Mouse (Mus musculus) liver, embryonic 16.5 days (tissue): ENCODE results near the gene Arhgef10l. TPM values are rescaled to one million over a fixed set of nuclear protein-coding genes. Genes with fewer than 3 reads are reported as not detected.

ENCODE experiments used
- ATAC-seq: fragments of 200-750 bp; cut with Nextera tagmentation; 2 replicates; pipeline ENCODE4 v1.8.0; 2017; ENCODE audit warnings: low read depth, mild to moderate bottlenecking, moderate number of reproducible peaks, moderate library complexity
- H3K27ac ChIP-seq: fragments of 300-500 bp; sonication (generic); 2 replicates; pipeline ENCODE4 v1.5.1; 2014; ENCODE audit warnings: mild to moderate bottlenecking, low read length
- H3K27me3 ChIP-seq: fragments of 300-500 bp; sonication (generic); 2 replicates; pipeline ENCODE4 v1.6.1; 2014; ENCODE audit warnings: low read depth, low read length, mixed read lengths; ENCODE audit not compliant: control insufficient read depth, insufficient read depth
- H3K36me3 ChIP-seq: fragments of 300-500 bp; sonication (generic); 2 replicates; pipeline ENCODE4 v1.6.1; 2014; ENCODE audit warnings: mild to moderate bottlenecking; ENCODE audit not compliant: control insufficient read depth, insufficient read depth
- H3K4me1 ChIP-seq: fragments of 300-500 bp; sonication (generic); 2 replicates; pipeline ENCODE4 v1.6.1; 2014; ENCODE audit warnings: low read depth, low read length, mixed read lengths; ENCODE audit not compliant: control insufficient read depth
- H3K4me2 ChIP-seq: fragments of 300-500 bp; sonication (generic); 2 replicates; pipeline ENCODE4 v1.6.1; 2014; ENCODE audit warnings: low read depth, low read length, mixed read lengths
- H3K4me3 ChIP-seq: fragments of 300-500 bp; sonication (generic); 2 replicates; pipeline ENCODE4 v1.5.1; 2014; ENCODE audit warnings: low read depth, mild to moderate bottlenecking, low read length
- H3K9ac ChIP-seq: fragments of 300-500 bp; sonication (generic); 2 replicates; pipeline ENCODE4 v1.6.1; 2014; ENCODE audit warnings: low read depth, low read length
- H3K9me3 ChIP-seq: fragments of 300-500 bp; sonication (generic); replicated peaks from 2 replicates; pipeline ENCODE4 v1.6.1; 2016; ENCODE audit warnings: low read length; ENCODE audit not compliant: control insufficient read depth
- WGBS: fragments of 180-500 bp; shearing (Covaris S2); extraction: QIAGEN DNeasy Blood & Tissue Kit; methylation state at CpG from one replicate; pipeline ENCODE4 v1.1.7; 2014; ENCODE audit not compliant: insufficient replicate concordance; 5-methylcytosine and 5-hydroxymethylcytosine counted together
- polyA plus RNA-seq: library from polyadenylated mRNA; unstranded; fragments of >200 nt; fragmentation: Nextera tagmentation; extraction: Ambion mirVana; gene quantifications from 2 replicates; pipeline ENCODE4 v1.2.1, GENCODE M21; 2015

The Arhgef10l gene
- polyA plus RNA-seq, 1 experiment from 2014 or later, result 6.6 TPM

DNA sequence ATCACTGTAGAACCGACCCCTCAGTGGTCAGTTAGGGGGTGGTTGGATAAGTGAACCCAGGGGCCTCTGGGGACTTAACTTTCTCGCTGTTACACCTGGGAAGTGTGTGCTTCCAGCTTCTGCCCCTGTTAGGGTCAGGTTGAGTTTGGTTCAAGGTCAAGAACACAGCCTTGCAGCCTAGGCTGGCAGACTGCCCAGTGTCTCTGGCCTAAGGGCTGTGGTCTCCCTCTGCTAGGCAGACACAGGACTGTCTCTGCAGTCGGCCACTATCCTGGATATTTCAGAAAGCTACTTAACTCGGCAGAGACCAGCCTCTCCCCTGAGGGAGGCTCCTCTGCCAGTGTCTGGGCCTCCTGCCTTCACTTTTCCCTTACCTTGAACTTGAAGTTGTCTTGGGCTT is 38.4 kb upstream of the Arhgef10l start:
- Histone ChIP-seq H3K4me1 (peaks cover 55% of the 10 kb centered on the region), H3K27ac (peak overlapping the region; percentile 8; the same call in 1 of the 2 replicates)

DNA sequence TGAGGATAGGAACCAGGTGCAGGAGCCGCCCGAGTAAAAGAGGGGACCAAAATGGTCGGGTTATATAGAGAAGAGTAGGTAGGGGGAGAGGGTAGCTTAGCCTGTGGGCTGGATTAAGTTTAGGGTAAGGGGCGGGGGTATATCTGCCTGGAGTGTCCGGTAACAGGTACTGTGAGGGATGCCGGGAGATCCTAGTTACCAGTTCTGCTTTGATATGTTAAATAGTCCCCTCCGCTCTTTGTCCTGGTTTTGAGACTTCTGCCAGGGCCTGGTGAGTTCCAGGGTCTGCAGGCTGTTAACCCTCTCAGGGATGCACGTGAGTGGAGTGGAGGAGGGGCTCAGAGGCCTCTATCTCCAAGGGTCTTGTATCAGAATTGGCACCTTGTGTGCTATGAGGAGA is 37.8 kb upstream of the Arhgef10l start:
- Histone ChIP-seq H3K4me1 (peaks cover 55% of the 10 kb centered on the region), H3K9ac (peak overlapping the region; percentile 94), H3K27ac (no peak overlapping the region)

More for the DNA sequence above, 38.4 kb upstream of the Arhgef10l start:
- no peak for ATAC-seq
- no peaks in the 10 kb centered on the region for H3K9me3 ChIP-seq
- peak overlapping the region; percentile 80 for H3K4me2 ChIP-seq
- peaks cover 27% of the 10 kb centered on the region for H3K36me3 ChIP-seq
- 49% methylated on average over 4 of the region's 4 CpGs for WGBS
- H3K9ac ChIP-seq, result peak overlapping the region; percentile 94
- H3K27me3 ChIP-seq, result no peaks in the 10 kb centered on the region
- peak overlapping the region; percentile 94; the same call in 1 of the 2 replicates for H3K4me3 ChIP-seq

DNA sequence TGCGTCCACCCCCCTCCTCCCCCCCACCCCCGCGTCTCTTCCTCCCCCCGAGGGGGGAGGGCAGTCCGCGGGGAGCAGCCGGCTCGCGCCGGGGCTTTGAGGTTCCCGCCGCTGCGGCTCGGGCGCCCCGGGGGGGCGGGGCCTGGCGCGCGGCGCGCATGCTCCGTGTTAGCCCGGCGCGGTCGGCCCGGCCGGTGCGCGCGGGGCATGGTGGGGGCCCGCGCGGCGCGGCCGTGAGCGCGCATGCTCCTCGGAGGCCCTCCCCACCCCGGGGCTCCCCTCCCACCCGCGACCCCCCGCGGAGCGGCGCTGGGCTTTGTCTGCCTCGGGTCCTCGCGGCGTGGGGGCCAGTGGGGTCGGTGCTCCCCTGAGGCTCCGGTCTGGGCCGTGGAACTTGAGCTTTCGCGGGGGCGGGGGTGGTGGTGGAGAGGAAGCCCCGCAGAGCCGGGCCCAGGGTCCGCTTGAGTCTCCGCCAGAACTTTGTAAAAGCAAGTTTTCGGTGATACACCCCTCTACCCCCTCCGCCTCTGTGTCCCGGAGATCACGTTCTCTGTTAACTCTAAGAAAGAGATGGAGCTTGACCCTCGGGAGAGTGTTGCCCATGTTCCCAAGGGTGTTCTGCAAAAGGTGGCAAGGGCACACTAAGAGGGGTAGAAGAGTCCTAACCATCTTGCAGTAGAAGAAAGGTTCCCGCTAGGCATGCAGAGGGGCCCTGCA is 37.0 kb upstream of the Arhgef10l start:
- Histone ChIP-seq H3K27ac (peak overlapping the region; percentile 95), H3K36me3 (peaks cover 13% of the 10 kb centered on the region)
- WGBS, result under 1% methylated on average over 48 of the region's 68 CpGs

More for the DNA sequence above, 37.8 kb upstream of the Arhgef10l start:
- H3K4me2 ChIP-seq, result peak overlapping the region; percentile 80
- H3K36me3 ChIP-seq, result peaks cover 21% of the 10 kb centered on the region
- no peak for ATAC-seq
- H3K27me3 ChIP-seq, result no peaks in the 10 kb centered on the region
- H3K4me3 ChIP-seq, result peak overlapping the region; percentile 94
- 23% methylated on average over 8 of the region's 8 CpGs for WGBS
- H3K9me3 ChIP-seq, result no peaks in the 10 kb centered on the region

DNA sequence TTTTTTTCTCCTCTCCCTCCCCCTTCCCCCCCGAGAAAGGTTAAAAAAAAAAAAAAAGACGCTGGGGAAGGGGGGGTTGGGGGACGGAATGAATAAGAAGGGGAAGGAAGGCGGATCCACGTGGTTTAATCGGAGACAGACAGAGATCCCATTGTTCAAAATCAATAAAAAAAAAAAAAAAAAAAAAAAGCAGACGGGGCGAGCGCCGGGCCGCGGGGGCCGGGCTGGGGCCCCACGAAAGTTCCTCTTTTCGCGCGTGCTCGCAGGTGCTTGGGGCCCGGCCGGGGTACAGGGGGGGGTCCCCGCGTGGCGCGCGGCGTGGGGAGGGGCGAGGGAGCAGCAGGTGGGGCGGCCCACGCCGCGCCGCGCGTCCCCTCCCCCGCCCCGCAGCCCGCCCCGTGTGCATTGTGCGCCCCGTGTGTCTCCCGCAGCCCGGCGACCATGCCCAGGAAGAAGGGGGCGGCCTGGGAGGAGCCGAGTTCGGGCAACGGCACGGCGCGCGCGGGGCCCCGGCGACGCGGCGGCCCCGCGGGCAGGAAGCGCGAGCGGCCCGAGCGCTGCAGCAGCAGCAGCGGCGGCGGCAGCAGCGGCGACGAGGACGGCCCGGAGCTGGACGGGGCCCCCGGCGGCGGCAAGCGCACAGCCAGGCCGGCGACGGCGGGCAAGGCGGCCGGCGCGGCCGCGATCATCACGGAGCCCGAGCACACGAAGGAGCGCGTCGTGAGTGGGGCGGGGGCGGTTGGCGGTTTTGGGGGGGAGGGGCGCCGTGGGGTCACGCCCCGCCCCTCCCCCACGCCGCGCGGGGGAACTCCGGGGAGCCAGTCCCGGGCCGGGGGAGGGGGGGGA is 36.1 kb upstream of the Arhgef10l start:
- H3K4me2 ChIP-seq, result peak overlapping the region; percentile 80
- ATAC-seq, result peak; percentile 10
- H3K9ac ChIP-seq, result peak overlapping the region; percentile 94
- peaks cover 11% of the 10 kb centered on the region for H3K36me3 ChIP-seq
- peak overlapping the region; percentile 94 for H3K4me3 ChIP-seq
- H3K27me3 ChIP-seq, result no peaks in the 10 kb centered on the region
- H3K4me1 ChIP-seq, result peaks cover 44% of the 10 kb centered on the region
- WGBS, result under 1% methylated on average over 55 of the region's 107 CpGs
- peak overlapping the region; percentile 95 for H3K27ac ChIP-seq
- no peaks in the 10 kb centered on the region for H3K9me3 ChIP-seq

More for the DNA sequence above, 37.0 kb upstream of the Arhgef10l start:
- Histone ChIP-seq H3K4me3 (peak overlapping the region; percentile 94), H3K27me3 (no peaks in the 10 kb centered on the region), H3K9ac (peak overlapping the region; percentile 94), H3K4me1 (peaks cover 49% of the 10 kb centered on the region), H3K4me2 (peak overlapping the region; percentile 80), H3K9me3 (no peaks in the 10 kb centered on the region)
- ATAC-seq, result peak; percentile 81

DNA sequence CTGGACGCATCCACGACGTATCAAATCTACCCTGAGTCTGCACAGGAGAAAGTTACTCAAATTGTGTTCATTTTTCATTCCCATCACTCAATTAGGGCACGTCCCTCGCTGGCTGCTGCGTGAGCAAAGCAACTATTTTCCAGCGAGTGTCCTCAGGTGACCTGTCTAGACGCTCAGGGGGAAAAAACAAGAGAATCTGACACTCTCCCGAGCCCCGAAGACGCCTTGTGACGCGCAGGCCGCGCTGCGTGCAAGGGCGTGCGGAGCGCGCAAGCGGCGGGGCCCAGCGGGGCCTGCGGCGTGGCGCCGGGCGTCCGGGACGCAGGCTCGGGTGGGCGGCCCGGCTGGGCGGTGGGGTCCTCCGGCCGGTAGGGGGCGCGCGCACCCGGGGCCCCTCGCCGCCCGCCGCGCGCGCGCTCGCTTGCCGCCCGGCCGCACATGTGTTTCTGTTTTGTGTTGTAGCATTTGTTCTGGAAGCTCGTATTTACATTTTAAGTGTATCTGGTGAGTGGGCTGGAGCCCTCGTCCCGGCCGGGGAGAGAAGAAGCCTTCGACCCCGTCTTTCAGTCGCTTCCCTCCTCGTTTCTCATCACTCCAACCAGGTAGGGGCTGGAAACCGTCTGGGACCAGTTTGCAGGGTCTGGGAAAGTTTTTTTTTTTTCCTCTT is 35.4 kb upstream of the Arhgef10l start:
- peak overlapping the region; percentile 94 for H3K4me3 ChIP-seq
- peak overlapping the region; percentile 80 for H3K4me2 ChIP-seq
- H3K9me3 ChIP-seq, result no peaks in the 10 kb centered on the region
- peak overlapping the region; percentile 94 for H3K9ac ChIP-seq
- peak overlapping the region; percentile 95 for H3K27ac ChIP-seq
- H3K27me3 ChIP-seq, result no peaks in the 10 kb centered on the region
- peak; percentile 74 for ATAC-seq
- H3K36me3 ChIP-seq, result peaks cover 9% of the 10 kb centered on the region
- WGBS, result under 1% methylated on average over 61 of the region's 61 CpGs
- peaks cover 50% of the 10 kb centered on the region for H3K4me1 ChIP-seq

DNA sequence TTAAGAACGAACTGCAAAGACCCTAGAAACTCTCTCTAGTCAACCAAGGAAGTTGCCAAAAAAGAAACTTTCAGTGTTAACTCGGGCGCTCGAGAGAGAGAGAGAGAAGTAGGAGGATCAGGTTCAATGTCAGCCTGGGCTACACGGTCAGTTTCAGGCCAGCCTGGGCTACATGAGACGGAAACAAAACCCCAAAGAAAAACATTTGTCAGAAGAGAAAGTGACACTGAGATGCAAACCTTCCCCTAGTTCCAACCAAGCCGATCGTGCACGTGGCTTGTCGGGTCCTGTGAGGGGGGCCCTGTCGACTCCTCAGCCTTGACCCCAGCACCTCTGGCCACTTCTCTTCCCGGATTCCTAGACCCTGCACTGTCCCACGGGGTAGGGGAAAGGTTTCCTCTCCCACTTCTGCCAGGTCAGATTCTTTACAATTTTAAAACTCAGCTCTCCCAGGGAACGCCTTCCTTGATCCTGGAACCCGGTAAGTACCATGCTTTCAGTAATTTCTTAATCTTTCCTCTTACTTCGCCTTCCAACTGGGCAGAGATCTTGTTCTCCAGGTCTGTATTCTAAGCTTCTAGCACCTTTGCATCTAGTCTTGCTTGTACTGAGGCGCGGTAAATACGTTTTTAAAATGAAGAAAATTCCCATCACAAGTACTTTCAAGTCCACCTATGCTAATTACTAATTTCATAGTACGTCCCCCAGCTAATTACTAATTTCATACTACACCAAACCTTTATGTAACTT is 34.6 kb upstream of the Arhgef10l start, which contains the start of gene Rcc2:
Gene Rcc2, plus strand, starts transcription at position 273 of the 750 bp plus-strand sequence.
- H3K27me3 ChIP-seq, result no peaks in the 10 kb centered on the region
- peaks cover 51% of the 10 kb centered on the region for H3K4me1 ChIP-seq
- peak within 1 kb of the TSS; percentile 94 for H3K9ac ChIP-seq
- peak within 1 kb of the TSS; percentile 80 for H3K4me2 ChIP-seq
- peaks cover 5% of the 10 kb centered on the region for H3K36me3 ChIP-seq
- 4% methylated on average over 20 of the region's 20 CpGs for WGBS
- H3K27ac ChIP-seq, result peak within 1 kb of the TSS; percentile 95
- H3K4me3 ChIP-seq, result peak within 1 kb of the TSS; percentile 94
- no peak for ATAC-seq
- no peaks in the 10 kb centered on the region for H3K9me3 ChIP-seq

DNA sequence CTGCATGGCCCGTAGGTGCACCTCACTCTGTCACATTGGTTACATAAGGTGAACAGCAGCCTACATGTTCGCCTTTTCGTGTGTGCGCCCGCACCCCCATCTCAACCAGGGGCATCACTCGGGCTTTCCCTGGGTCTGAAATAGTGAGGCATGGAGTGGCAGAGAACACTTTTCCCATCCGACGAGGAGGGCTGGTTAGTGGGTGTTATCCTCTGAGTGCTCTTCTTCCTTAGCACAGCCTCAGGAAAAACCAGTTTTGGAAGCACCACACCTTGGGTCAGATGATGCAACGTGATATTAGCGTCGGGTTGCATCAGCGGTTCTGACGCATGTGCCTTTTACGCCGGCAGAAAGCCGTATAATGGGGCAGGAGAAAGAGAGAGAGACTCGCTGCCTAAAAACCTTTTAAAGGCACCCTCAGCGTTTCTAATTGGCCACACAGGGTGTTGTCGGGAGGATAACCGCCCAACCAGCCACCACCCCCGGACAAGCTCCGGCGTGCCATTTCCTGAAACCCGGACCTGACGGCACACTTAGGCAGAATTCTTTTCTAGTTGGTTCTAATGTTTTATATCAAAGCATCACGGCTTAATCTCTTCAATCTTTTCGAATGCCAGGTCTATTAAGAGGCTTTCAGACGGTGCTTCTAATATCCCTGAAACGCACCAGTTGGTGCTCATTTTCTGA is 33.8 kb upstream of the Arhgef10l start:
- Histone ChIP-seq H3K27ac (peak overlapping the region; percentile 95), H3K27me3 (no peaks in the 10 kb centered on the region), H3K36me3 (peaks cover 1% of the 10 kb centered on the region; the same call in 1 of the 2 replicates), H3K4me1 (peaks cover 57% of the 10 kb centered on the region), H3K9me3 (no peaks in the 10 kb centered on the region), H3K9ac (peak overlapping the region; percentile 94), H3K4me2 (peak overlapping the region; percentile 80), H3K4me3 (peak overlapping the region; percentile 94)
- peak; percentile 50 for ATAC-seq
- 5% methylated on average over 29 of the region's 29 CpGs for WGBS
